Comparison of ENCODE assay signal across 24 mouse cellular contexts in genomic region chr17:85914062-85914461, GRCm38 (mm10).
DNase-seq lines count a peak whose midpoint lies in the region; ATAC-seq lines count a peak whose summit lies in the region.
"Had no signal": no experiment of that assay in that cellular context is flagged by ENCODE, and none has a peak within 500 bp of the region (broad histone marks: within the 10 kb centered on the region; RNA-seq: fewer than 3 reads in every experiment).

No protein-coding gene starts in this region.

- H3K36me3 ChIP-seq in forebrain, embryonic 15.5 days: no peaks in the 10 kb centered on the region
- H3K36me3 ChIP-seq in forebrain, embryonic 11.5 days (ENCODE audit: control insufficient read depth, insufficient read depth, low read length): no peaks in the 10 kb centered on the region
- H3K36me3 ChIP-seq in midbrain, embryonic 15.5 days (replicated peaks): no peaks in the 10 kb centered on the region
- no peaks in the 10 kb centered on the region for H3K36me3 ChIP-seq in midbrain, embryonic 14.5 days (ENCODE audit: control insufficient read depth, insufficient read depth, low read length)
- H3K36me3 ChIP-seq: embryonic facial prominence, embryonic 12.5 days; heart, embryonic 10.5 days had no signal

- peak; percentile 67 for ATAC-seq in forebrain, embryonic 15.5 days (replicated peaks)
- ATAC-seq in forebrain, embryonic 11.5 days (replicated peaks; ENCODE audit: low FRiP score): no peak
- ATAC-seq in midbrain, embryonic 15.5 days (replicated peaks): peak; percentile 70; the same call in 1 of the 2 replicates
- ATAC-seq in midbrain, embryonic 14.5 days (ENCODE audit: low FRiP score, low TSS enrichment): no peak
- ATAC-seq: activated CD4-positive, CD25-positive, alpha-beta regulatory T cell, adult 4 months; inflammation-experienced regulatory T-cells, adult 6 months; intestine, postnatal 0 days; Patski had no signal

- WGBS in forebrain, embryonic 15.5 days: 67% methylated on average over 6 of the region's 6 CpGs
- WGBS in forebrain, embryonic 11.5 days: 85% methylated on average over 6 of the region's 6 CpGs
- WGBS in midbrain, embryonic 15.5 days: 51% methylated on average over 6 of the region's 6 CpGs
- WGBS in midbrain, embryonic 14.5 days: 66% methylated on average over 6 of the region's 6 CpGs

- no peak overlapping the region for H3K4me2 ChIP-seq in forebrain, embryonic 15.5 days (replicated peaks)
- no peak overlapping the region for H3K4me2 ChIP-seq in forebrain, embryonic 11.5 days (ENCODE audit: low read depth, low read length, severe bottlenecking)
- H3K4me2 ChIP-seq in midbrain, embryonic 15.5 days: no peak overlapping the region
- H3K4me2 ChIP-seq in midbrain, embryonic 14.5 days (ENCODE audit: low read length): no peak overlapping the region
- H3K4me2 ChIP-seq: embryonic facial prominence, embryonic 12.5 days; hindbrain, embryonic 14.5 days had no signal

- no peak overlapping the region for H3K27ac ChIP-seq in forebrain, embryonic 15.5 days (replicated peaks)
- H3K27ac ChIP-seq in forebrain, embryonic 11.5 days (ENCODE audit: low read depth, low read length): no peak overlapping the region
- no peak overlapping the region for H3K27ac ChIP-seq in midbrain, embryonic 15.5 days
- H3K27ac ChIP-seq in midbrain, embryonic 14.5 days (replicated peaks; ENCODE audit: low read depth, low read length): no peak overlapping the region
- H3K27ac ChIP-seq: embryonic facial prominence, embryonic 12.5 days; heart, embryonic 10.5 days; hindbrain, embryonic 14.5 days had no signal

- no peak for DNase-seq in forebrain, embryonic 11.5 days (ENCODE audit: low spot score)
- DNase-seq in midbrain, embryonic 14.5 days: no peak
- peak; percentile 32 to 48 for DNase-seq in right cerebral cortex, postnatal 10 days (ENCODE audit: low spot score in 2 of 2)
- no peak for DNase-seq in right cerebral cortex, postnatal 14 days
- no peak for DNase-seq in adipocyte (ENCODE audit: low spot score)
- DNase-seq: adrenal gland, adult 2 months; adrenal gland, postnatal 36 days; cerebellum, adult 11-12 months; cerebellum, adult 9-10 months; cerebellum, postnatal 25 days; gastrocnemius, postnatal 36 days; heart, adult 11 months; heart, postnatal 10 days; heart, postnatal 4 days had no signal

- H3K4me1 ChIP-seq in forebrain, embryonic 15.5 days: no peaks in the 10 kb centered on the region
- no peaks in the 10 kb centered on the region for H3K4me1 ChIP-seq in forebrain, embryonic 11.5 days (replicated peaks; ENCODE audit: control insufficient read depth, insufficient read depth, low read length)
- H3K4me1 ChIP-seq in midbrain, embryonic 15.5 days: no peaks in the 10 kb centered on the region
- H3K4me1 ChIP-seq in midbrain, embryonic 14.5 days (ENCODE audit: control insufficient read depth, insufficient read depth, low read length): no peaks in the 10 kb centered on the region

- H3K4me3 ChIP-seq in forebrain, embryonic 15.5 days: no peak overlapping the region
- no peak overlapping the region for H3K4me3 ChIP-seq in forebrain, embryonic 11.5 days (ENCODE audit: low read depth, low read length)
- no peak overlapping the region for H3K4me3 ChIP-seq in midbrain, embryonic 15.5 days
- H3K4me3 ChIP-seq in midbrain, embryonic 14.5 days (replicated peaks; ENCODE audit: low read depth, low read length): no peak overlapping the region
- H3K4me3 ChIP-seq: embryonic facial prominence, embryonic 12.5 days; heart, embryonic 10.5 days had no signal

- no peak overlapping the region for H3K9ac ChIP-seq in forebrain, embryonic 15.5 days (replicated peaks)
- no peak overlapping the region for H3K9ac ChIP-seq in forebrain, embryonic 11.5 days (ENCODE audit: low read length)
- no peak overlapping the region for H3K9ac ChIP-seq in midbrain, embryonic 15.5 days
- no peak overlapping the region for H3K9ac ChIP-seq in midbrain, embryonic 14.5 days (replicated peaks; ENCODE audit: low read length)
- H3K9ac ChIP-seq: embryonic facial prominence, embryonic 12.5 days; hindbrain, embryonic 14.5 days had no signal

- H3K9me3 ChIP-seq in forebrain, embryonic 15.5 days: no peaks in the 10 kb centered on the region
- H3K9me3 ChIP-seq in forebrain, embryonic 11.5 days (ENCODE audit: control insufficient read depth, low read length): no peaks in the 10 kb centered on the region
- no peaks in the 10 kb centered on the region for H3K9me3 ChIP-seq in midbrain, embryonic 15.5 days
- H3K9me3 ChIP-seq in midbrain, embryonic 14.5 days (ENCODE audit: control insufficient read depth, low read length): no peaks in the 10 kb centered on the region
- H3K9me3 ChIP-seq: embryonic facial prominence, embryonic 12.5 days; heart, embryonic 10.5 days had no signal

- no peaks in the 10 kb centered on the region for H3K27me3 ChIP-seq in forebrain, embryonic 15.5 days
- no peaks in the 10 kb centered on the region for H3K27me3 ChIP-seq in forebrain, embryonic 11.5 days (ENCODE audit: control insufficient read depth, insufficient read depth, low read length)
- no peaks in the 10 kb centered on the region for H3K27me3 ChIP-seq in midbrain, embryonic 15.5 days (replicated peaks)
- H3K27me3 ChIP-seq in midbrain, embryonic 14.5 days (ENCODE audit: control insufficient read depth, insufficient read depth, low read length): no peaks in the 10 kb centered on the region
- H3K27me3 ChIP-seq: CH12.LX; embryonic facial prominence, embryonic 12.5 days had no signal

Comparison
In these comparisons a context has a peak if more than half of its experiments do, and no peak if none do; other contexts are left out.
1. ATAC-seq: peak in forebrain, embryonic 15.5 days (single experiment) and midbrain, embryonic 15.5 days (single experiment); none in forebrain, embryonic 11.5 days (single experiment) and midbrain, embryonic 14.5 days (single experiment).
2. DNase-seq: peak in right cerebral cortex, postnatal 10 days (2 of 2); none in forebrain, embryonic 11.5 days (single experiment), midbrain, embryonic 14.5 days (single experiment), right cerebral cortex, postnatal 14 days (single experiment) and adipocyte (single experiment).